Mouse (Mus musculus): ENCODE measurements around the gene Plce1. TPM values are rescaled to one million over a fixed set of nuclear protein-coding genes. Genes with fewer than 3 reads are reported as not detected.

The Plce1 gene
- polyA plus RNA-seq, 1 experiment from 2014 or later: 3.3 TPM

GRCm38 (mm10) chr19:38758056-38758455, 277.1 kb downstream of the Plce1 start:
- no peak overlapping the region for H3K4me3 ChIP-seq
- ATAC-seq (ENCODE audit: borderline replicate concordance, extremely low read depth, low FRiP score, low TSS enrichment): no peak
- no peak overlapping the region for H3K9ac ChIP-seq
- 56% methylated on average over 5 of the region's 5 CpGs for WGBS
- no peak overlapping the region for H3K4me2 ChIP-seq
- H3K4me1 ChIP-seq: peaks cover 22% of the 10 kb centered on the region
- H3K36me3 ChIP-seq: no peaks in the 10 kb centered on the region
- no peaks in the 10 kb centered on the region for H3K27me3 ChIP-seq
- no peak overlapping the region for H3K27ac ChIP-seq
- H3K9me3 ChIP-seq: no peaks in the 10 kb centered on the region

- no peaks in the 10 kb centered on the region for H3K27me3 ChIP-seq
- peak; percentile 23; the same call in 1 of the 2 replicates for ATAC-seq (ENCODE audit: borderline replicate concordance, extremely low read depth, low FRiP score, low TSS enrichment)
- H3K4me1 ChIP-seq: peaks cover 22% of the 10 kb centered on the region
- no peaks in the 10 kb centered on the region for H3K36me3 ChIP-seq
- H3K9ac ChIP-seq: no peak overlapping the region
- no peak overlapping the region for H3K4me2 ChIP-seq
- H3K4me3 ChIP-seq: no peak overlapping the region
- no peak overlapping the region for H3K27ac ChIP-seq
- no peaks in the 10 kb centered on the region for H3K9me3 ChIP-seq
- 57% methylated on average over 7 of the region's 7 CpGs for WGBS
Measured at GRCm38 (mm10) chr19:38758685-38759472, 278.0 kb downstream of the Plce1 start.

- Histone ChIP-seq H3K27ac (no peak overlapping the region), H3K27me3 (no peaks in the 10 kb centered on the region), H3K4me1 (peaks cover 22% of the 10 kb centered on the region), H3K9me3 (no peaks in the 10 kb centered on the region), H3K9ac (no peak overlapping the region), H3K36me3 (no peaks in the 10 kb centered on the region), H3K4me3 (no peak overlapping the region), H3K4me2 (no peak overlapping the region)
- ATAC-seq (ENCODE audit: borderline replicate concordance, extremely low read depth, low FRiP score, low TSS enrichment): no peak; the same call in 1 of the 2 replicates
- WGBS: 42% methylated on average over 3 of the region's 3 CpGs
Measured at GRCm38 (mm10) chr19:38760441-38760840, 279.5 kb downstream of the Plce1 start.

- Histone ChIP-seq H3K4me3 (no peak overlapping the region), H3K9ac (no peak overlapping the region), H3K27ac (no peak overlapping the region), H3K9me3 (no peaks in the 10 kb centered on the region), H3K27me3 (no peaks in the 10 kb centered on the region), H3K4me1 (0 out of 2 replicates have a peak, but pooled peaks cover 2% of the 10 kb centered on the region), H3K36me3 (no peaks in the 10 kb centered on the region), H3K4me2 (no peak overlapping the region)
- WGBS: 61% methylated on average over 2 of the region's 2 CpGs
- ATAC-seq (ENCODE audit: borderline replicate concordance, extremely low read depth, low FRiP score, low TSS enrichment): no peak
Measured at GRCm38 (mm10) chr19:38766306-38766705, 285.4 kb downstream of the Plce1 start.

- WGBS: 52% methylated on average over 4 of the region's 4 CpGs
- no peak overlapping the region for H3K9ac ChIP-seq
- peaks cover 12% of the 10 kb centered on the region; the same call in 1 of the 2 replicates for H3K4me1 ChIP-seq
- no peaks in the 10 kb centered on the region for H3K9me3 ChIP-seq
- no peaks in the 10 kb centered on the region for H3K27me3 ChIP-seq
- H3K4me2 ChIP-seq: no peak overlapping the region
- H3K27ac ChIP-seq: no peak overlapping the region
- no peaks in the 10 kb centered on the region for H3K36me3 ChIP-seq
- ATAC-seq (ENCODE audit: borderline replicate concordance, extremely low read depth, low FRiP score, low TSS enrichment): no peak
- H3K4me3 ChIP-seq: no peak overlapping the region
Measured at GRCm38 (mm10) chr19:38775548-38775947, 294.6 kb downstream of the Plce1 start.

GRCm38 (mm10) chr19:38778805-38779204, 297.9 kb downstream of the Plce1 start:
- no peaks in the 10 kb centered on the region for H3K36me3 ChIP-seq
- H3K4me1 ChIP-seq: no peaks in the 10 kb centered on the region
- H3K4me2 ChIP-seq: no peak overlapping the region
- no peak for ATAC-seq (ENCODE audit: borderline replicate concordance, extremely low read depth, low FRiP score, low TSS enrichment)
- no peak overlapping the region for H3K27ac ChIP-seq
- H3K4me3 ChIP-seq: no peak overlapping the region
- WGBS: 46% methylated on average over 2 of the region's 2 CpGs
- H3K9ac ChIP-seq: no peak overlapping the region
- no peaks in the 10 kb centered on the region for H3K9me3 ChIP-seq
- no peaks in the 10 kb centered on the region for H3K27me3 ChIP-seq

GRCm38 (mm10) chr19:38783542-38783941, 302.6 kb downstream of the Plce1 start:
- ATAC-seq (ENCODE audit: borderline replicate concordance, extremely low read depth, low FRiP score, low TSS enrichment): no peak
- H3K4me3 ChIP-seq: no peak overlapping the region
- no peak overlapping the region for H3K27ac ChIP-seq
- H3K9ac ChIP-seq: no peak overlapping the region
- no peaks in the 10 kb centered on the region for H3K4me1 ChIP-seq
- H3K27me3 ChIP-seq: no peaks in the 10 kb centered on the region
- H3K36me3 ChIP-seq: peaks cover 2% of the 10 kb centered on the region; the same call in 1 of the 2 replicates
- H3K9me3 ChIP-seq: no peaks in the 10 kb centered on the region
- H3K4me2 ChIP-seq: no peak overlapping the region
- WGBS: 81% methylated on average over 9 of the region's 9 CpGs

- no peak overlapping the region for H3K4me3 ChIP-seq
- H3K36me3 ChIP-seq: peaks cover 23% of the 10 kb centered on the region
- no peak overlapping the region for H3K9ac ChIP-seq
- H3K27ac ChIP-seq: no peak overlapping the region
- H3K4me2 ChIP-seq: no peak overlapping the region
- H3K27me3 ChIP-seq: no peaks in the 10 kb centered on the region
- ATAC-seq (ENCODE audit: borderline replicate concordance, extremely low read depth, low FRiP score, low TSS enrichment): no peak
- H3K4me1 ChIP-seq: no peaks in the 10 kb centered on the region
- WGBS: 88% methylated on average over 6 of the region's 6 CpGs
- H3K9me3 ChIP-seq: no peaks in the 10 kb centered on the region
Measured at GRCm38 (mm10) chr19:38787756-38788155, 306.8 kb downstream of the Plce1 start.

- H3K36me3 ChIP-seq: peaks cover 67% of the 10 kb centered on the region
- H3K27ac ChIP-seq: no peak overlapping the region
- ATAC-seq (ENCODE audit: borderline replicate concordance, extremely low read depth, low FRiP score, low TSS enrichment): no peak
- H3K4me1 ChIP-seq: no peaks in the 10 kb centered on the region
- H3K9me3 ChIP-seq: no peaks in the 10 kb centered on the region
- H3K4me2 ChIP-seq: no peak overlapping the region
- WGBS: 92% methylated on average over 7 of the region's 7 CpGs
- no peak overlapping the region for H3K4me3 ChIP-seq
- no peak overlapping the region for H3K9ac ChIP-seq
- H3K27me3 ChIP-seq: no peaks in the 10 kb centered on the region
Measured at GRCm38 (mm10) chr19:38793563-38794045, 312.7 kb downstream of the Plce1 start.

GRCm38 (mm10) chr19:38796546-38796945, 315.6 kb downstream of the Plce1 start:
- ATAC-seq (ENCODE audit: borderline replicate concordance, extremely low read depth, low FRiP score, low TSS enrichment): no peak
- WGBS: 79% methylated on average over 5 of the region's 5 CpGs
- peaks cover 67% of the 10 kb centered on the region for H3K36me3 ChIP-seq
- no peaks in the 10 kb centered on the region for H3K4me1 ChIP-seq
- no peak overlapping the region for H3K9ac ChIP-seq
- no peak overlapping the region for H3K4me2 ChIP-seq
- H3K27ac ChIP-seq: no peak overlapping the region
- H3K27me3 ChIP-seq: no peaks in the 10 kb centered on the region
- no peak overlapping the region for H3K4me3 ChIP-seq
- H3K9me3 ChIP-seq: no peaks in the 10 kb centered on the region

GRCm38 (mm10) chr19:38798291-38798690, 317.4 kb downstream of the Plce1 start:
- Histone ChIP-seq H3K4me3 (no peak overlapping the region), H3K4me2 (no peak overlapping the region), H3K4me1 (no peaks in the 10 kb centered on the region), H3K9me3 (no peaks in the 10 kb centered on the region), H3K27me3 (no peaks in the 10 kb centered on the region), H3K9ac (no peak overlapping the region), H3K36me3 (peaks cover 73% of the 10 kb centered on the region), H3K27ac (no peak overlapping the region)
- WGBS: 88% methylated on average over 1 of the region's 1 CpGs
- no peak for ATAC-seq (ENCODE audit: borderline replicate concordance, extremely low read depth, low FRiP score, low TSS enrichment)

GRCm38 (mm10) chr19:38798801-38799200, 317.9 kb downstream of the Plce1 start:
- Histone ChIP-seq H3K4me1 (no peaks in the 10 kb centered on the region), H3K36me3 (peaks cover 73% of the 10 kb centered on the region), H3K27me3 (no peaks in the 10 kb centered on the region), H3K4me2 (no peak overlapping the region), H3K9ac (no peak overlapping the region), H3K27ac (no peak overlapping the region), H3K9me3 (no peaks in the 10 kb centered on the region), H3K4me3 (no peak overlapping the region)
- WGBS: 88% methylated on average over 6 of the region's 6 CpGs
- no peak for ATAC-seq (ENCODE audit: borderline replicate concordance, extremely low read depth, low FRiP score, low TSS enrichment)
